Mouse (Mus musculus) kidney, embryonic 15.5 days (tissue): ENCODE results near the gene Acsm3. TPM values are rescaled to one million over a fixed set of nuclear protein-coding genes. Genes with fewer than 3 reads are reported as not detected.

Experiments used
- ATAC-seq: fragments of 200-750 bp; cut with Nextera tagmentation; replicated peaks from 2 replicates; pipeline ENCODE4 v1.8.0; 2017; ENCODE audit warnings: moderate TSS enrichment; ENCODE audit not compliant: low FRiP score
- H3K27ac ChIP-seq: fragments of 300-500 bp; sonication (generic); 2 replicates; pipeline ENCODE4 v1.5.1; 2015; ENCODE audit warnings: mild to moderate bottlenecking, inconsistent platforms
- H3K27me3 ChIP-seq: fragments of 300-500 bp; sonication (generic); 2 replicates; pipeline ENCODE4 v1.6.1; 2015; ENCODE audit warnings: inconsistent platforms
- H3K36me3 ChIP-seq: fragments of 300-500 bp; sonication (generic); 2 replicates; pipeline ENCODE4 v1.6.1; 2015; ENCODE audit warnings: inconsistent platforms
- H3K4me1 ChIP-seq: fragments of 300-500 bp; sonication (generic); 2 replicates; pipeline ENCODE4 v1.6.1; 2015; ENCODE audit warnings: inconsistent platforms
- H3K4me2 ChIP-seq: fragments of 300-500 bp; sonication (generic); 2 replicates; pipeline ENCODE4 v1.6.1; 2015; ENCODE audit warnings: moderate library complexity, mild to moderate bottlenecking, inconsistent platforms
- H3K4me3 ChIP-seq: fragments of 300-500 bp; sonication (generic); replicated peaks from 2 replicates; pipeline ENCODE4 v1.5.1; 2015; ENCODE audit warnings: mild to moderate bottlenecking, inconsistent platforms
- H3K9ac ChIP-seq: fragments of 300-500 bp; sonication (generic); 2 replicates; pipeline ENCODE4 v1.6.1; 2015; ENCODE audit warnings: mild to moderate bottlenecking, inconsistent platforms
- H3K9me3 ChIP-seq: fragments of 300-500 bp; sonication (generic); replicated peaks from 2 replicates; pipeline ENCODE4 v1.6.1; 2016; ENCODE audit warnings: inconsistent platforms
- WGBS: fragments of 180-500 bp; shearing (Covaris S2); methylation state at CpG from one replicate; pipeline ENCODE4 v1.1.7; 2015; ENCODE audit warnings: mixed read lengths; 5-methylcytosine and 5-hydroxymethylcytosine counted together
- polyA plus RNA-seq: library from polyadenylated mRNA; unstranded; fragments of >200 nt; fragmentation: Nextera tagmentation; extraction: Ambion mirVana; gene quantifications from 2 replicates; pipeline ENCODE4 v1.2.1, GENCODE M21; 2015

Acsm3 gene
- polyA plus RNA-seq, 1 experiment from 2014 or later: 0.61 TPM

DNA sequence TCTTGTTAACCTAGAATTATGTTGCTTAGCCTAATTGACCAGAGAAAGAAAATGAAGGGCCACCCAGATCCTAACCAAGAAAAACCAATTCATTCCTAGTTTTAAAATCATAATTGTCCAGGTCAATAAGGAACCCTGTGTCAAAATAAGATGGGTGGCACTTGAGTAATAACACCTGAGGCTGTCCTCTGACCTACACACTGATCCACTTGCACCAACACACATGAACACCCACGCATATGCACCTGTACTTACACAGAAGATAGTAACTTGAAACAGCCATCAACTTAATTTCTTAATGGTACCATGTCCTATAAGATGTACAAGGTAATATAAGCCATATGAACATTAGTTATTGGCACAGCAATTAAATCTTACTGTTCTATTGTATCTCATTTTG, 7.0 kb upstream of the Acsm3 start:
- 88% methylated on average over 1 of the region's 1 CpGs for WGBS
- H3K27me3 ChIP-seq: no peaks in the 10 kb centered on the region
- no peak overlapping the region for H3K9ac ChIP-seq
- H3K4me2 ChIP-seq: no peak overlapping the region
- H3K4me1 ChIP-seq: no peaks in the 10 kb centered on the region
- no peak for ATAC-seq
- no peak overlapping the region for H3K4me3 ChIP-seq
- no peak overlapping the region for H3K27ac ChIP-seq
- no peaks in the 10 kb centered on the region for H3K36me3 ChIP-seq
- no peaks in the 10 kb centered on the region for H3K9me3 ChIP-seq

DNA sequence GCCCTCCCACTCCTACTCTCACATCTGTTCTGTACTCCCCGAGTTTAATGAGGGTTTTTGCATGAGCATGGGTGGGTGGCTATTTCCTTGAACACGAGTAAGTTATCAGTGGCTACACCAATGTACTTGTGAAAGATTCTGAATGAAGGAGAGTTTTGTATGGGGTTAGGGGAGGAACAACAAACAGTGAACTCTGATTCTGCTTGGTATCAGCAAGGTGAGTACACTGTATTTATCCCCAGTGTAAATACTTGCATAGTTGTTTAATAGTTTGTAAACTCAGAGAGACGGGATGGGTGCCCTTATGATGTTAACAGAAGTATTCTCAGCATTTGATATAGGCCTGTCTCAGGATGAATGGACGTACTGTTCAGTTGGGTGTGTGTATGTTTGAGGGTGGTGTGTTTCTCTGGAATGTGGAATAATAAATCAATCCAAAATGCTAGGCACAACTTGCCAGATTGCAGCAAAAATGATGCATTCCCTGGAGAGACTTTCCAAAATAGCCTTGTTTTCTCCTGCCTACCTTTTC, 1.5 kb downstream of the Acsm3 start:
- no peak for ATAC-seq

DNA sequence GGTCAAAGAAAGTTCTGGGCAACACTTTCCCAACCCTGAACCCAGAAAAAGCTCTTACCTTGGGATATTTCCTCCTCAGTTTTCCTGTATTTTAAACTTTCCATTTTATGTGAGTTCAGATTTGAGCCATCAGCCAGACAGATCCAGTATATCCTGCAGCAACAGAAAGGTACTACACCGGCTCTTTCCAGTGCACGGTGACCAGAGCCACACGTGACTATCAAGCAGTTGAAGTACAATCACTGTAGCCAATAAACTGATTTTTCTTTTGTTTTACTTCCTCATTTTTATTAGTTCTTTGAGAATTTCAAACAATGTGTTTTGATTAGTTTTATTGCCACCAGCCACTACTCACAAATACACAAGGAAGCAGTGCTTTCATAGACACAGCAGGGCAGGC, 3.7 kb downstream of the Acsm3 start:
- Histone ChIP-seq H3K4me3 (no peak overlapping the region), H3K27me3 (no peaks in the 10 kb centered on the region), H3K4me2 (no peak overlapping the region), H3K9me3 (no peaks in the 10 kb centered on the region), H3K27ac (no peak overlapping the region), H3K36me3 (no peaks in the 10 kb centered on the region), H3K4me1 (no peaks in the 10 kb centered on the region), H3K9ac (no peak overlapping the region)
- ATAC-seq: no peak
- WGBS: 81% methylated on average over 3 of the region's 3 CpGs

More for the DNA sequence above, 1.5 kb downstream of the Acsm3 start:
- Histone ChIP-seq H3K9ac (no peak overlapping the region), H3K27ac (no peak overlapping the region), H3K4me2 (no peak overlapping the region), H3K27me3 (no peaks in the 10 kb centered on the region), H3K9me3 (no peaks in the 10 kb centered on the region), H3K4me3 (no peak overlapping the region), H3K4me1 (no peaks in the 10 kb centered on the region), H3K36me3 (no peaks in the 10 kb centered on the region)
- WGBS: 46% methylated on average over 4 of the region's 4 CpGs

DNA sequence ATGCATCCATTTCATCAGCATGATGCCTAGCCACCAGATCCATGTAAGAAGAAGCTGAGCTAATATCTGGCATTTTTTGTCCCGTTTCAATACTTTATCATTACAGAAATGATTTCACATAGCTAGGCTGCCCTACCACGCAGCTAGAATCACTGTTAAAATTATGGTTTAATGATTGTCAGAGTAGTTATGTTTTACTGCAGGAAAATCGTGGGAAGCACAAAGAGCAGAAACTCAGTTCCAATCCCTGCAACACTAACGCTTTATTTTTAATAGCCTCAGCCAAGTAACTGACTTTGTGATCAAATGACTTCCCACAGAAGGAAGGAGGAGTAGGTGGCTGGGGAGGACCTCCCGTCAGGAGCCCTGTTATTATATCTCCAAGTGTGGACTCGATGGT, 6.3 kb downstream of the Acsm3 start:
- no peak overlapping the region for H3K9ac ChIP-seq
- H3K4me3 ChIP-seq: no peak overlapping the region
- H3K9me3 ChIP-seq: no peaks in the 10 kb centered on the region
- no peaks in the 10 kb centered on the region for H3K27me3 ChIP-seq
- no peak overlapping the region for H3K4me2 ChIP-seq
- H3K36me3 ChIP-seq: no peaks in the 10 kb centered on the region
- 68% methylated on average over 6 of the region's 6 CpGs for WGBS
- no peaks in the 10 kb centered on the region for H3K4me1 ChIP-seq
- no peak overlapping the region for H3K27ac ChIP-seq
- no peak for ATAC-seq

DNA sequence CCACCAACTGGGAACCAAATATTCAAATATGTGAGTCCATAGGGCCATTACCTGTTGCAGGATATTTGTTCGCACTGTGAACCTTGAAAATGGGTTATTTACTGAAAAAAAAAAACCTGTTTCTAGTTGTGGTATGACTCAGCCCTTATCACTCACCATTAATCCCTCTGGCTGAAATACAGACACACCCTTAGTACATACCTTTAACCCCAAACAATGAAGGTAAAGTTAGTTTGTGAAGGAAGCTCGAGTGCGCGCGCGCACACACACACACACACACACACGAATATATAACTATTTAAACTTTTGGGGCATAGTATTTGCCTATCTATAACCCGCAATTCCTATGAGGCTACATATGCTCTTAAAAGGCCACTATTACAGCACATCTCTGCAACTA, 9.2 kb downstream of the Acsm3 start:
- no peaks in the 10 kb centered on the region for H3K9me3 ChIP-seq
- WGBS: 93% methylated on average over 8 of the region's 8 CpGs
- no peaks in the 10 kb centered on the region for H3K27me3 ChIP-seq
- no peak for ATAC-seq
- H3K4me3 ChIP-seq: no peak overlapping the region
- H3K36me3 ChIP-seq: no peaks in the 10 kb centered on the region
- no peak overlapping the region for H3K4me2 ChIP-seq
- no peak overlapping the region for H3K9ac ChIP-seq
- no peaks in the 10 kb centered on the region for H3K4me1 ChIP-seq
- no peak overlapping the region for H3K27ac ChIP-seq

DNA sequence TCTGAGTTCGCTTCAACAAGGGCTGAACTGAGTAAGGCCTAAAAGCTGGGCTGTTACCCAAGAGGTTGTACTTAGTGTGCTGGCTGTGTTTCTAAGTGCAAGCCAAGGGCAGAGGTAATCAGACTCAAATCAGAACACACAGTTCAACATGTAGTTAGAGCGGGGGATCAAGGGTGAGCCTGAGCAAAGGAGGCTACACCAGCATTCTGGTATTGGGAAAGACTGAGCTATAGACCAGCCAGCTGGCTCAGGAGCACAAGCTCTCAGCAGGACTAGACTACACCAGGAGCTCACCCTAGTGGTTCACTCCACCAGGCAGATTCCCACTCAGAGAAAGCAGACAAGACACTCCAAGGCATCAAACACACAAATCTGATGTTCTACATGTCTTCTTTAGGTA, 22.7 kb downstream of the Acsm3 start:
- 92% methylated on average over 2 of the region's 2 CpGs for WGBS

DNA sequence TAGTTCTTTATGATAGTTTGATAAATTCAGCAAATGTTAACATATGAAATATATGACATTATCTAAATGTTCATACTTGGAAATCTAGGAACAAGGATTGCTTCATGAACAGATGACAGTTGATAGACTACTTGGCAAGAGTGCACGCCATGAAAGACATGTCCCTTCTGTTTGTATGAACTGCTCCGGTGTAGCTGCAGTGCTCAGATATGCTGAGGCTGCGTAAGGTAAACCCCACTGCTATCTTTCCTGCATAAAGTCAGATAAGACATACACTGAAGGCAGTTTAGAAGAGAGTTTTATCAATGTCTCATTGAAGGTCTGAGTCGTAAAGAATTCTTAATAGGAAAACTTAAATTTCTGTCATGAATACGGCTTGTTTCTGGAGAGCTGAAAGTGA, 24.2 kb downstream of the Acsm3 start:
- H3K4me1 ChIP-seq: no peaks in the 10 kb centered on the region
- H3K9ac ChIP-seq: no peak overlapping the region
- 95% methylated on average over 5 of the region's 5 CpGs for WGBS
- 0 out of 2 replicates have a peak, but pooled peaks have one; percentile 54 for ATAC-seq
- no peak overlapping the region for H3K4me2 ChIP-seq
- H3K27me3 ChIP-seq: no peaks in the 10 kb centered on the region
- no peak overlapping the region for H3K27ac ChIP-seq
- peaks cover 63% of the 10 kb centered on the region for H3K36me3 ChIP-seq
- H3K9me3 ChIP-seq: no peaks in the 10 kb centered on the region
- no peak overlapping the region for H3K4me3 ChIP-seq

More for the DNA sequence above, 22.7 kb downstream of the Acsm3 start:
- Histone ChIP-seq H3K4me3 (no peak overlapping the region), H3K27ac (no peak overlapping the region), H3K36me3 (peaks cover 49% of the 10 kb centered on the region), H3K4me1 (no peaks in the 10 kb centered on the region), H3K9ac (no peak overlapping the region), H3K27me3 (no peaks in the 10 kb centered on the region), H3K9me3 (no peaks in the 10 kb centered on the region), H3K4me2 (no peak overlapping the region)
- no peak for ATAC-seq

GRCm38 (mm10) chr7:119789024-119789423, 28.3 kb downstream of the Acsm3 start:
- ATAC-seq: no peak
- H3K9ac ChIP-seq: no peak overlapping the region
- WGBS: 87% methylated on average over 3 of the region's 3 CpGs
- H3K36me3 ChIP-seq: peaks cover 55% of the 10 kb centered on the region
- H3K4me1 ChIP-seq: peaks cover 9% of the 10 kb centered on the region
- H3K27ac ChIP-seq: no peak overlapping the region
- no peak overlapping the region for H3K4me3 ChIP-seq
- H3K4me2 ChIP-seq: no peak overlapping the region
- H3K9me3 ChIP-seq: no peaks in the 10 kb centered on the region
- no peaks in the 10 kb centered on the region for H3K27me3 ChIP-seq

- whole genome bisulfite sequencing: under 1% methylated on average over 53 of the region's 53 CpGs
- peak within 1 kb of the TSS; percentile 91 for H3K27ac ChIP-seq
- H3K4me2 ChIP-seq: peak within 1 kb of the TSS; percentile 82
- H3K36me3 ChIP-seq: peaks cover 18% of the 10 kb centered on the region
- peak; percentile 99 for ATAC-seq
- no peaks in the 10 kb centered on the region for H3K27me3 ChIP-seq
- peaks cover 14% of the 10 kb centered on the region for H3K4me1 ChIP-seq
- peak within 1 kb of the TSS; percentile 80 for H3K9ac ChIP-seq
- no peaks in the 10 kb centered on the region for H3K9me3 ChIP-seq
- peak within 1 kb of the TSS; percentile 79 for H3K4me3 ChIP-seq
Observed at GRCm38 (mm10) chr7:119793586-119794250, 33.0 kb downstream of the Acsm3 start, which contains the start of the genes Rexo5 and Eri2. Gene Rexo5 (plus strand): TSS chr7:119794006. Gene Eri2 (minus strand): TSS chr7:119794058.

DNA sequence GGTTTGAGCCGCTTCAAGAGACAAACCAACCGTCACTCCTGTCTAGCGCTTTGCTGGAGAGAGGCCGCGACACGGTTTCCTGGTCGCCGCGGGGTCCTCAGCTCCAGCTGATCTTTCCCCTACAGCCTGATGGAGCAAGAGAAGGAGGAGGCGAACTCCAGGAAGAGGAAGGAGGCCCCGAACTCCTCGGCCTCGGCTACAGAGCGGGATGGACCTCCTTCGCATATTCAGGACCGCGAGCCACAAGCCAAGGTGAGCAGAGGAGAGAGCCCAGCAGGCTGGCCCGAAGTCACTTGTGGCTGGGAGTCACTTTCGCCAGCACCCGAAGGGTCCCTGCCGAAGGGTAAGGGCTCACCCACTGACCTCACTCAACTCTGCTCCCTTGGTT, 33.5 kb downstream of the Acsm3 start:
- under 1% methylated on average over 21 of the region's 21 CpGs for WGBS
- Histone ChIP-seq H3K27ac (peak overlapping the region; percentile 91), H3K4me3 (peak overlapping the region; percentile 79), H3K9ac (peak overlapping the region; percentile 80), H3K27me3 (no peaks in the 10 kb centered on the region), H3K4me1 (peaks cover 14% of the 10 kb centered on the region), H3K9me3 (no peaks in the 10 kb centered on the region), H3K4me2 (peak overlapping the region; percentile 82), H3K36me3 (peaks cover 13% of the 10 kb centered on the region)
- peak; percentile 87 for ATAC-seq

GRCm38 (mm10) chr7:119795311-119795710, 34.6 kb downstream of the Acsm3 start:
- Histone ChIP-seq H3K9me3 (no peaks in the 10 kb centered on the region), H3K27ac (no peak overlapping the region), H3K27me3 (no peaks in the 10 kb centered on the region), H3K4me2 (peak overlapping the region; percentile 55), H3K36me3 (peaks cover 5% of the 10 kb centered on the region; the same call in 1 of the 2 replicates), H3K9ac (no peak overlapping the region), H3K4me3 (peak overlapping the region; percentile 27), H3K4me1 (peaks cover 14% of the 10 kb centered on the region)
- ATAC-seq: no peak

DNA sequence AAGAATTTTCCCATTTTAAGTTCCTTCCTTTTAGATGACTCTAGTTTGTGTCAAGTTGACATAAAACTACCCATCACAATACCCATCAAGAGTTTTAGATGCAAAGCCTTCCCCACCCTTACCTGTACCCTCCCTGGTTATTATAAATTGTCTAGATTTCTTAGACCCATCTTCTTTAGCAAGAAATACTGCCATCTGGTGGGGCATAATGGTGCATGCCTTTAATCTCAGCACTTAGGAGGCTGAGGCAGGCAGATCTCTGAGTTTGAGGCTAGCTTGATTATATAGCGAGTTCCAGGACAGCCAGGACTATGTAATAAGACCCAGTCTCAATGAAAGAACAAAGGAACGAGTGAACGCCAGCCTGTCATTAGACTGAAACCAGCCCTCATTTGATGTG, 39.8 kb downstream of the Acsm3 start:
- no peaks in the 10 kb centered on the region for H3K4me1 ChIP-seq
- H3K27ac ChIP-seq: no peak overlapping the region
- H3K9ac ChIP-seq: no peak overlapping the region
- H3K36me3 ChIP-seq: peaks cover 24% of the 10 kb centered on the region
- no peak overlapping the region for H3K4me2 ChIP-seq
- no peak for ATAC-seq
- no peak overlapping the region for H3K4me3 ChIP-seq
- 96% methylated on average over 3 of the region's 3 CpGs for WGBS
- no peaks in the 10 kb centered on the region for H3K9me3 ChIP-seq
- H3K27me3 ChIP-seq: no peaks in the 10 kb centered on the region

GRCm38 (mm10) chr7:119800991-119801390, 40.3 kb downstream of the Acsm3 start:
- Histone ChIP-seq H3K27me3 (no peaks in the 10 kb centered on the region), H3K4me1 (no peaks in the 10 kb centered on the region), H3K9me3 (no peaks in the 10 kb centered on the region), H3K4me3 (no peak overlapping the region), H3K27ac (no peak overlapping the region), H3K4me2 (no peak overlapping the region), H3K9ac (no peak overlapping the region), H3K36me3 (peaks cover 24% of the 10 kb centered on the region)
- ATAC-seq: no peak
- WGBS: 84% methylated on average over 3 of the region's 3 CpGs
